Mouse (Mus musculus) limb, embryonic 10.5 days (tissue): ENCODE data around the gene Rbm19. TPM values are rescaled to one million over a fixed set of nuclear protein-coding genes. Genes with fewer than 3 reads are reported as not detected.

Experiments
- DNase-seq: peaks from one replicate; pipeline ENCODE4 v3.0.0-alpha.2; 2017; ENCODE audit warnings: low spot score
- H3K27ac ChIP-seq: fragments of 300-500 bp; sonication (generic); 2 replicates; pipeline ENCODE4 v1.5.1; 2016; ENCODE audit warnings: mild to moderate bottlenecking
- H3K27me3 ChIP-seq: fragments of 300-500 bp; sonication (generic); 2 replicates; pipeline ENCODE4 v1.6.1; 2016; ENCODE audit warnings: low read depth, mild to moderate bottlenecking; ENCODE audit not compliant: poor library complexity, severe bottlenecking
- H3K36me3 ChIP-seq: fragments of 300-500 bp; sonication (generic); 2 replicates; pipeline ENCODE4 v1.6.1; 2016; ENCODE audit warnings: mild to moderate bottlenecking, moderate library complexity
- H3K4me1 ChIP-seq: fragments of 300-500 bp; sonication (generic); 2 replicates; pipeline ENCODE4 v1.6.1; 2016
- H3K4me3 ChIP-seq: fragments of 300-500 bp; sonication (generic); 2 replicates; pipeline ENCODE4 v1.5.1; 2016; ENCODE audit warnings: mild to moderate bottlenecking, moderate library complexity
- H3K9me3 ChIP-seq: fragments of 300-500 bp; sonication (generic); replicated peaks from 2 replicates; pipeline ENCODE4 v1.6.1; 2016; ENCODE audit warnings: mild to moderate bottlenecking
- WGBS: fragments of 180-500 bp; shearing (Covaris S2); methylation state at CpG from one replicate; pipeline ENCODE4 v1.1.7; 2016; 5-methylcytosine and 5-hydroxymethylcytosine counted together
- polyA plus RNA-seq: library from polyadenylated mRNA; unstranded; fragments of >200 nt; fragmentation: Nextera tagmentation; extraction: Ambion mirVana; gene quantifications from 2 replicates; pipeline ENCODE4 v1.2.1, GENCODE M21; 2016

Gene Rbm19
- polyA plus RNA-seq, 1 experiment from 2014 or later = 37.4 TPM

GRCm38 (mm10) chr5:120235147-120235546, 118.9 kb downstream of the Rbm19 start:
- H3K27ac ChIP-seq = no peak overlapping the region
- 58% methylated on average over 5 of the region's 5 CpGs for WGBS
- DNase-seq = no peak
- H3K27me3 ChIP-seq = peaks cover 40% of the 10 kb centered on the region
- H3K9me3 ChIP-seq = no peaks in the 10 kb centered on the region
- no peaks in the 10 kb centered on the region for H3K36me3 ChIP-seq
- H3K4me1 ChIP-seq = peaks cover 21% of the 10 kb centered on the region
- H3K4me3 ChIP-seq = no peak overlapping the region

- H3K9me3 ChIP-seq = no peaks in the 10 kb centered on the region
- 85% methylated on average over 11 of the region's 11 CpGs for WGBS
- peaks cover 21% of the 10 kb centered on the region for H3K4me1 ChIP-seq
- H3K36me3 ChIP-seq = no peaks in the 10 kb centered on the region
- DNase-seq = no peak
- no peak overlapping the region for H3K27ac ChIP-seq
- H3K27me3 ChIP-seq = peaks cover 36% of the 10 kb centered on the region
- H3K4me3 ChIP-seq = no peak overlapping the region
These were observed 119.3 kb downstream of the Rbm19 start for GRCm38 (mm10) chr5:120235571-120235970.

- no peaks in the 10 kb centered on the region for H3K36me3 ChIP-seq
- H3K27me3 ChIP-seq = peaks cover 53% of the 10 kb centered on the region
- no peak overlapping the region for H3K27ac ChIP-seq
- peaks cover 4% of the 10 kb centered on the region for H3K4me1 ChIP-seq
- no peaks in the 10 kb centered on the region for H3K9me3 ChIP-seq
- H3K4me3 ChIP-seq = no peak overlapping the region
- no peak for DNase-seq
- WGBS = 92% methylated on average over 7 of the region's 7 CpGs
These were observed 123.8 kb downstream of the Rbm19 start for GRCm38 (mm10) chr5:120240071-120240470.

- H3K27me3 ChIP-seq = peaks cover 83% of the 10 kb centered on the region
- no peaks in the 10 kb centered on the region for H3K36me3 ChIP-seq
- WGBS = 59% methylated on average over 5 of the region's 5 CpGs
- no peaks in the 10 kb centered on the region for H3K9me3 ChIP-seq
- H3K4me3 ChIP-seq = no peak overlapping the region
- H3K4me1 ChIP-seq = no peaks in the 10 kb centered on the region
- H3K27ac ChIP-seq = no peak overlapping the region
- DNase-seq = no peak
These were observed 129.1 kb downstream of the Rbm19 start for GRCm38 (mm10) chr5:120245336-120245735.
